Mouse (Mus musculus) CD4-positive, CD25-positive, alpha-beta regulatory T cell, adult 4 months (primary cell): Measurements from ENCODE around the gene H2-DMb2. TPM values are rescaled to one million over a fixed set of nuclear protein-coding genes. Genes with fewer than 3 reads are reported as not detected.
A peak's percentile ranks its signal among the peaks of the same experiment; 100 is the strongest.
"Not testable (repeated sequence)": the region's sequence is repeated elsewhere in the genome, so short reads cannot be mapped to it uniquely, and the experiment has no call there.

ENCODE experiments used
- ATAC-seq: one replicate; pipeline ENCODE4 v1.8.0; 2017
- polyA plus RNA-seq, 2 experiments: library from polyadenylated mRNA; unstranded; fragments of 100-300 nt; shearing (Covaris generic); gene quantifications; one replicate each; pipeline ENCODE4 v1.2.1; 2017

The H2-DMb2 gene
- polyA plus RNA-seq, 2 experiments from 2014 or later = 3.7 to 27.1 TPM

GRCm38 (mm10) chr17:34135297-34136224 is 7.5 kb upstream of the H2-DMb2 start:
- ATAC-seq = peak; percentile 100

DNA sequence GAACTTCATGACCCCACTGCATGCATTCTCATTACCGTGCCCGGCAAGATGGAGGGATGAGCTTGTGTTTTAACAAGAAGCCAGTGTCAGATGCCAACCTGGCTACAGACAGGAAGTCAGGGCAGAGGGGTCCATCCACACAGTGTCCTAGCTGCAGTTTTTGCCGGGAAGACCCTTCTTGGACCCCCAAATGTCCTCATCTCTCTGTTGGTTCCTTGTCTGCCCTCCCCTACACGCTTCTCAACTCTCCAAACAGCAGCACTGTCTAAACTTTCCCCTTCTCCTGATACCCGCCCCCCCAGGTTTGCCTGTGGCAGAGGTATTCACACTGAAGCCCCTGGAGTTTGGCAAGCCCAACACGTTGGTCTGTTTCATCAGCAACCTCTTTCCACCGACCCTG is 5.5 kb upstream of the H2-DMb2 start:
- ATAC-seq = no peak

- no peak for ATAC-seq
These were observed 4.5 kb upstream of the H2-DMb2 start for GRCm38 (mm10) chr17:34138655-34139054.

DNA sequence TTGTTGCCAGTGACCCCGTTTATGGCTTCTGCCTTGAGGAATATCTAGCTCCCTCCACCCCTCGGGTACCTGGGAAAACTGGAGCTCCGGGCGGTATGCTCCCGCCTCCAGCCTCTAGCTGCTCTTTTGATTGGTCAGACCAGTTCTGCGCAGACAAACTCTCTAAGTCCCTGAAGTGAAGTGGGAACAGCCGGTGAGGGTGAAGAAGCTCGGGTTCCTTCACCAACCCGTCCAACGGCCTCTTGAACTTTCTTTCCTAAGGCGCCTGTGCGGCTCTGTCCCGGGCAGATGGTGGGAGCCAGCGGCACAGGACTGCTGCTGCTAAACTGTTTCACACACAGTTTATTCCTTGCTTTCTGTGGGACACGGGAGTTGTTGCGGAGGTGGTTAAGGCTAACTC is 3.7 kb upstream of the H2-DMb2 start:
- ATAC-seq = no peak

DNA sequence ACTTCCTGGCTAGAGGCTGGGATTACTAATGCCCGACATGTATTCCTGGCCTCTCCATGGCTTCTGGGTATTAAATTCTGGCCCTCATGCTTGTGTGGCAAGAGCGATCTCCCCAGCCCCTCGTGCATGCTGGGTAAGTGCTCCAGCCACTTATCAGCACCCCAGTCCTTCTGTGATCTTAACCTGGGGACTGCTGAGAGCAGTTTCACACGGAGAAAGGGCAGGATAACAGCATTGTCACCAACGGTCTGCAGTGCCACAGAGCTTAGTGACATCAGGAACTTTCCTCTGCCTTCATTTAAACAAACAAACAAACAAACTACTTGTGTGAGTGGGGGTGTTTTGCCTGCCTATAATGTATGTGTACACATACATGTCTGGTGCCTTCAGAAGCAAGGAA is 2.9 kb upstream of the H2-DMb2 start:
- ATAC-seq = no peak

DNA sequence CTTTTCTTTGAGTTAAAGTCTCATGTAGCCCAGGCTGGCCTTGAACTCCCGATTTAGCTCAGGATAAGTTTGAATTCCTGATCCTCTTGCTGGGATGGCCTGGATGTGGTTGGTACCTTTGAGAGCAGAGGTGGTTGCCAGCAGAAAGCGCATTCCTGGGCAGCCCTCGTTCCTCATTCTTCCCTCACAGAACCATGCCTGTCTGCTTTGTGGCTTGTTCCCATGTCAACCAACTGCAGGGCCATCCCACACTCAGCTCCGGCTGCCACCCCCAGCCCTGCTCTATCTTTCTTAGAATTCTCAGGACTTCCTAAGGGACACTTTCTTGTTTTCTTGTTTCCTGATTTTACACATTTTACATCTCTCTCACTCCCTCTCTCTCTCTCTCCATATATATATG is 1.7 kb upstream of the H2-DMb2 start:
- no peak for ATAC-seq

DNA sequence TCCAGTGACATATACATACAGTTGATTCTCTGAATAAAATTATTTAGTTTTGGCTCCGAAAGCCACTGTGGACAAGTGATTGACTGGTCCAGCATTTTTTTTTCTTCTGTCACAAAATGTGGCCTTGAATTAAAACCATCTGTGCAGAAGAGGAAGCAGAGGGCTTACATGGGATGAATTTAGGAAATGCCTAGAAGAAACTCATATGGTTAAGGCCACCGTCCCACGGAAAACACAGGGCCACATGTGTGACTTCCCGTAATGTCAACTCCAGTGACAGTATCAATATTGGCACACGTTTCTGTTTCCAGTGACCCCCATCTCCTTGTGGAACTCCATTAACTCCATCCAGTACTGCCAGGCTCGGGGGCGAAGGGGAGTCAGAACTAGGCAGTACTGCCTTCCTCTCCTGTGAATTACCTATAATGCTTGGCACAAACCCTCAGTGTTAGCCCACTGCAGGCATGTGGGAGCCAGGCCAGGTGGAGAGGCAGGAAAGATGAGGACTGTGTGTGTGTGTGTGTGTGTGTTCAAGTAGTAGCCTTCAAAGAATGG is 574 bp upstream of the H2-DMb2 start:
- no peak for ATAC-seq

DNA sequence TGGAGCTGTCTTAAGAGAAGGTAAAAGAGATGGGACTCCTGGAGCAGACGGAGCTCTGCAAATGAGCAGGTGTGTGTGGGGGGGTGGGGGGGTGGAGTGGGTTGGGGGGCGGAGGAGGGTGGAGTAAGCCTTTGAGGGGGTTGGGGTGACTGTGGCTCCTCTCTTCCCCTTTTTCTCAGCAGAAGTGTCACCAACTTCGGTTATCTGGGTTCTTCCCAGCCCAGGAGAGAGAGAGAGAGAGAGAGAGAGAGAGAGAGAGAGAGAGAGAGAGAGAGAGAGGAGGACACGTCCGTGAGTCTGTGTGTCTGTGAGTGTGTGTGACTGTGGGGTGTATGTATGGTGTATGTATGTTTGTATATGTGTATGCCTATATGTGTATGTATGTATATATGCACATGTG is 354 bp downstream of the H2-DMb2 start:
- ATAC-seq = no peak

DNA sequence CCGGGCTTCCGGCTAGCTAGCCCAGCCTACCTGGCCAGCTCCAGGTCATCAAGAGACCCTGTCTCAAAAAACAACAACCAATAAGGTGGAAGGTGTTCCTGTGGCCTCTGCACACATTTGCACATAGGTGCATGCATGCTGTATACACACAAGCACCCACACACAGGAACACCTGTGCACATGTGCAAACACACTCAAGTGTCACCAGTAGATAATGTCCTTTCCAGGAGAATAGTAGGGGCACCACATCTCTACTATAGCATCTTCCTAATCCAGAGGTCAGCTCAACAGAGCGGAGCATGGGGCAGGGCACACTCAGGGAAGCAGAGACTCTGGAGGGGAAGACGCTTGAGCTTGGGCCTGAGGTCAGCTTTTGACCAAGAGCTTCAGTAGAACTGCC is 1.1 kb downstream of the H2-DMb2 start:
- not testable (repeated sequence) for ATAC-seq

GRCm38 (mm10) chr17:34144960-34145371 is 1.9 kb downstream of the H2-DMb2 start:
- ATAC-seq = peak; percentile 58

DNA sequence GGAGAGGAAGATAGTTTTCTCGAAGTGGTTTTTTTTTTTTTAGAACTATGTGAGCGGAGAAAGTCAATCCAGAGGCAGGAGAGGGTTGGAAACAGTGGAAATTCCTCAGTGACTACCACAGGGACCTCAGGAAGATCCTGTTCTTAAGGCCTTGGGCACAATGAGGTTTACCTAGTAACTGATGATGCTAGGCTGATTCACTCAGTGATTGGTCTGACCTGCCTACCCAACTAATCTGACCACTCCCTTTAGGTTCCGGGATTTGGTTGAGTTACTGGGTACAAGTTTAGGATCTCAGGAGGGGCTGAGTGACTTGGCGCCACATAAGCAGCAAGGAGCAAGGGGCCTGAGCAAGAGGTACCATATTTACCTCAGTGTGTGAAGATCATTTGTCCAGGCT is 9.8 kb downstream of the H2-DMb2 start, which contains the start of gene H2-DMb1:
TSS of gene H2-DMb1 (plus strand) at position 150 of the 400 bp plus-strand sequence.
- peak; percentile 68 for ATAC-seq

DNA sequence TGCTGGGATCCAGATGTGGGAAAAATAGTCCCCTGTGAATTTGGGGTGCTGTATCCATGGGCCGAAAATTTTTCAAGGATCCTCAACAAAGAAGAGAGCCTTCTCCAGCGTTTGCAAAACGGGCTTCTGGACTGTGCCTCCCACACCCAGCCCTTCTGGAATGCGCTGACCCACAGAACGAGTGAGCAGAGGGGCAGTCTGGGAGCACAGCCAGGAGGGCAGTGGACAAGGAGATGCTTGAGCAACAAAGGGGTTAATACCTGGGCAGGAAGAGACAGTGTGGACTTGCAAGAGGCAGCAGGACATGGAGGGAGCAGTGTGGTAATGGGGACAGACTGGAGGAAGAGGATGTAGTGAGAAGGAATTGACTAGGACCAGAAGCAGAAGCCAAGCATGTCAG is 12.4 kb downstream of the H2-DMb2 start:
- ATAC-seq = no peak

DNA sequence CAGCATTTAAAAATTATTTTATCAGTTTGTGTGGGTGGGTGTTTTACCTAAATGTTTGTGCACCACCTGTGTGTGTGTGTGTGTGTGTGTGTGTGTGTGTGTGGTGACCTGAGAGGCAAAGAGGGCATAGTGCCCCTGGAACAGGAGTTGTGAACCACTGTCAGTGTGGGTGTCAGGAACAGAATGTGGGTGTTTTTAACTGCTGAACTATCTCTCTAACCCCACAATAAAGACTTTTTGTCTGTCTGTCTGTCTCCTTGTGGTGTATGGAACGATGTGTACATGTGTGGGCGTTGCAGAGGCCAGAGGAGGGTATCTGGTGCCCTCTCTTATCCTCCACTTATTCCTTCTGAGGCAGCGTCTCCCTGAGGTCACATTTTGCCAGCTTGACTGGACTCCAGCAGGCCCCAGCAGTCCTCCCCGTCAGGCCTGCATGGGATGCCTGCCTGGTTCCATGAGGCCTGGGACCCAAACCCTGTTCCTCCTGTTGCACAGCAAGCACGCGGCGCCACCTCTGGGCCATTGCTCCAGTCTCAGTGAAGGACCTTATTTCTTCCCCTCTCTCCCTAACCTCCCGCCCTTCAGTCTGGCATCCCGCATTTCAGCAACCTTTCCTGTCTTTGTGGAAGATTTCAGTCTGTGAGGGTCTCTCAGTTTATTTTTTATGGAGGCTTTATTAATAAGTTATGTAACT is 21.2 kb downstream of the H2-DMb2 start:
- peak; percentile 38 for ATAC-seq

GRCm38 (mm10) chr17:34165033-34165730 is 22.1 kb downstream of the H2-DMb2 start:
- peak; percentile 56 for ATAC-seq

DNA sequence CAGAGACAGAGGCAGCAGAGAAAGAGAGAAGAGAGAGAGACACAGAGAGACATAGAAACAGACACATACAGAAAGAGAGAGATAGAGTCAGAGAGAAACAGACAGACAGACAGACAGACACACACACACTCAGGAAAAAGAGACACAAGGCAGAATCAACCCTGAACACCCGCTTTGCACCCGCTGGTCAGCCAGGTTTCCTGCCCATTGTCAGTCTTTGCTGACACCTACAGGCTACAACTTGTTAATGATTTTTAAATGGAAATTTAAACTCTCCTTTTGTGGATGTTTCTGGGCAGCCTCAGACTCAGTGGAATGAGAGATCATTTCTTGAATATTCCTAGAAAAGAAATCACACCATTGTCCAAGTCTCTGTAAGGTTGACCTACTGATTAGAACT is 26.2 kb downstream of the H2-DMb2 start:
- peak; percentile 19 for ATAC-seq

DNA sequence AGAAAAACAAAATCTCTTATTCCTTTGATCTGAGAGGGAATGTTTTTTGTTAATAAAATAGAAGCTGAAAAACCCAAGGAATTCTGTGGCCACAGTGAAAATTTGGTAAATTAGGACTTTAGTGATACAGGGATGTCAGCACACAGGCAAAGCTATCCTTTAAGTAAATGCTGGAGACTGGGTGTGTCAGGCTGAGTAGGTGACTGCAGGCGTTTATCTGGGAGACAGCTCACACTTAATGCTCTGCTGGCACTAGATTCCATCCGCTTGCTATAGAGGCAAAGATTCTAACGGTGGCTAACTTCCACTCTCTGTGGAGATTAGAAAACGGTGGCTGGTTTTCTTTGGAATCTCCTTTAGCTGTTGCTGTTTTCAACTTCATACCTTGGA is 27.4 kb downstream of the H2-DMb2 start:
- peak; percentile 9 for ATAC-seq

DNA sequence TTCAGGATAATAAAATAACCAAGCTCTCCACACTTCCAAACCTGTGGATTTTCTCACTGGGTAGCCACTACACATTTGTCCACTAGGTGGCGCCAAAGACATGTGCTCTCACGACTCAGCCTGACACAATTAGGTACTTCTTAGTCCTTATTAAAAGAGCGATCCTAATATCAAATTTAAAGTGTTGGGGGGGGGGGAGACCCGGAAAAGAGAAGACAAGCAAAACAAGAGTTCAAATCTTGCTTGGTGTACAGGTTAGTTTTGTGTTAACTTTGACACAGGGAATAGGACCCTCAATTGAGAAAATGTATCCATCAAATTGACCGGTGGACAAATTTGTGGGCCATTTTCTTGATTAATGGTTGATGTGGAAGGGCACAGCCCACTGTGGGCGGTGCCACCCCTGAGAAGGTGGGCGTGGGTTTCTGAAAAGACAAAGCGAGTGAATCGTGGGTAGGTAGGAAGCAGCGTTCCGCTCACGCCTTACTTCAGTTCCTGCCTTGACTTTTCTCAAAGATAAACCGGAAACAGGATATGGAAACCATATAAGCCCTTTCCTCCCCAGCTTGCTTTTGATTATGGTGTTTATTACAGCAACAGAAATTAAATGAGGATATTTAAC is 27.9 kb downstream of the H2-DMb2 start:
- peak; percentile 91 for ATAC-seq

DNA sequence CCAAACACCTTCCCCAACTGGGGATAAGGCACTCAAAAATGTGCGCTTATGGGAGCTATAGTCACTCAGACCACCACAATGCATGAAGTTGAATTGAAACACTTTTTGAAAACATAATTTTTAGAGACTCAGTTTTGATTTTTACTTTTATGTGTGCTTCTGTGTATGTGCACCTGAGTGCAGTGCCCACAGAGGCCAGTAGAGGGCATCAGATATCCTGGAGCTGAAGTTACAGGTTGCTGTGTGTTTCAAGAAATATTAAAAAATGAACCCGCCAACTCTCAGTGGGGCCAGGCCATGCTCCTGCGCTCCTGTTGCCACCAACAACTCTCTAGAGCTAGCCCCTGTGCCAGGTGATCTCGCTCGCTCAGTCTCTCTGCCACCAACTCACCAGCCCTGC is 29.4 kb downstream of the H2-DMb2 start:
- ATAC-seq = no peak

DNA sequence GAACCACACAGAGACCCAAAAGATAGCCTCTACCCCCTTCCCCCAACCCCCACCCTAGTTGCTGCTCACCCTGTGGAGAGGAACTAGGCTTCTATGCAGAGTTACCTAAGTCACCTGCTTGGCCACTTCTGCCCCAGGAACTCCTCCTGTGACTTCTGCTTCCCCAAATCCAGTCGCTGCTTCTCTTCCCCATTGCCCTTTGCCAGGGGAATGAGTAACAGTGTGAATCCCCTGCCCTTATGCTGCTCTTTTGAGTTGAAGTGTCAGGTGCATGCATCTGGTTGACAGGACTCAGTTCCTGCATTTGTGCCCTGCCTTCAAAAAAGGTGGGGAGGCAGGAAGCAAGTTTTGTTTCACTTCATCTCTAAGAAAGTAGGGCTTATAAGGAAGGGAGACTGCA is 31.0 kb downstream of the H2-DMb2 start:
- ATAC-seq = no peak

DNA sequence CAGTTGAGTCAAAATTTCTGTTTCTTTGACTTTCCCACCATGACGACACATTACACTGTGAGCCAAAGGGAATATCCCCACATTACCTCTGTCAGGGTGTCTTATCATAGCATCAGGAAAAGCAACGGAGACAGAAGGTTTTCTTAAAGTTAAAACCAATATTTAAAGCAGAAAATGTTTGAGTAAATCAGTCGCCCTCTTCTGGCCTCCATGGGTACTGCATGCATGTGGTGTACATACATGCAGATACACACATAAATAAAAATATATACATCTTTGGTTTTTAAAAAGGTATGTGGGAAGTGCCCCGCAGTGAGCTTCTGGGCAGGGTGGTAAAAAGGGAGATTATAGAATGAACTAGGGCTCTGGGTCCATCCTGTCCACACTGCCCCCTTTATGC is 34.1 kb downstream of the H2-DMb2 start:
- no peak for ATAC-seq

GRCm38 (mm10) chr17:34179019-34179418 is 35.9 kb downstream of the H2-DMb2 start:
- no peak for ATAC-seq
